In genomic region chr14:50061590-50061954, GRCm38 (mm10) we compare ENCODE assay signal across 9 mouse cellular contexts. TPM values are rescaled to one million over a fixed set of nuclear protein-coding genes. Genes with fewer than 3 reads are reported as not detected.
A peak's percentile ranks its signal among the peaks of the same experiment; 100 is the strongest.
DNase-seq lines count a peak whose midpoint lies in the region; ATAC-seq and TF ChIP-seq lines count a peak whose summit lies in the region.
"Had no signal": no experiment of that assay in that cellular context is flagged by ENCODE, and none has a peak within 500 bp of the region (broad histone marks: within the 10 kb centered on the region; RNA-seq: fewer than 3 reads in every experiment).

No protein-coding gene starts in this region.

- H3K4me1 ChIP-seq in kidney, adult 2 months (ENCODE audit: control insufficient read depth, insufficient read depth, low read length) = no peaks in the 10 kb centered on the region
- H3K4me1 ChIP-seq in ES-E14 (ENCODE audit: control insufficient read depth in 2 of 2, insufficient read depth in 2 of 2, low read length in 2 of 2, poor library complexity in 1 of 2) = no peaks in the 10 kb centered on the region
- no peaks in the 10 kb centered on the region for H3K4me1 ChIP-seq in embryonic facial prominence, embryonic 15.5 days
- H3K4me1 ChIP-seq in limb, embryonic 12.5 days (replicated peaks) = no peaks in the 10 kb centered on the region
- peaks cover 8% of the 10 kb centered on the region; the same call in 1 of the 2 replicates for H3K4me1 ChIP-seq in neural tube, embryonic 13.5 days (replicated peaks)

- no peaks in the 10 kb centered on the region for H3K36me3 ChIP-seq in kidney, adult 2 months (ENCODE audit: control insufficient read depth, insufficient read depth, low read length)
- H3K36me3 ChIP-seq in ES-E14 (ENCODE audit: control insufficient read depth, insufficient read depth, low read length, poor library complexity, severe bottlenecking) = no peaks in the 10 kb centered on the region
- H3K36me3 ChIP-seq in embryonic facial prominence, embryonic 15.5 days = no peaks in the 10 kb centered on the region
- H3K36me3 ChIP-seq in limb, embryonic 12.5 days = 0 out of 2 replicates have a peak, but pooled peaks cover 4% of the 10 kb centered on the region
- no peaks in the 10 kb centered on the region for H3K36me3 ChIP-seq in neural tube, embryonic 13.5 days

- TF ChIP-seq POLR2A in kidney, adult 2 months (IDR thresholded peaks at IDR 0.05; ENCODE audit: low read depth, low read length) = no peak

- peak overlapping the region; percentile 91 for H3K4me3 ChIP-seq in kidney, adult 2 months (ENCODE audit: insufficient read depth, low read depth, low read length)
- peak overlapping the region; percentile 80 to 82 for H3K4me3 ChIP-seq in ES-E14 (ENCODE audit: insufficient read depth in 1 of 2, low read depth in 1 of 2, low read length in 2 of 2, poor library complexity in 1 of 2, severe bottlenecking in 1 of 2)
- H3K4me3 ChIP-seq in embryonic facial prominence, embryonic 15.5 days (replicated peaks) = peak overlapping the region; percentile 74
- H3K4me3 ChIP-seq in limb, embryonic 12.5 days (replicated peaks) = peak overlapping the region; percentile 66
- H3K4me3 ChIP-seq in neural tube, embryonic 13.5 days = peak overlapping the region; percentile 83

- WGBS in kidney, adult 2 months = under 1% methylated on average over 13 of the region's 13 CpGs
- WGBS in embryonic facial prominence, embryonic 15.5 days = 0% methylated on average over 13 of the region's 13 CpGs
- WGBS in limb, embryonic 12.5 days = under 1% methylated on average over 13 of the region's 13 CpGs
- under 1% methylated on average over 13 of the region's 13 CpGs for WGBS in neural tube, embryonic 13.5 days

- no peaks in the 10 kb centered on the region for H3K9me3 ChIP-seq in ES-E14 (ENCODE audit: control insufficient read depth, insufficient read depth, low read depth, low read length)
- H3K9me3 ChIP-seq in embryonic facial prominence, embryonic 15.5 days (replicated peaks) = no peaks in the 10 kb centered on the region
- no peaks in the 10 kb centered on the region for H3K9me3 ChIP-seq in limb, embryonic 12.5 days
- H3K9me3 ChIP-seq in neural tube, embryonic 13.5 days = no peaks in the 10 kb centered on the region

- H3K4me2 ChIP-seq in embryonic facial prominence, embryonic 15.5 days (replicated peaks) = peak overlapping the region; percentile 85
- H3K4me2 ChIP-seq in limb, embryonic 12.5 days = peak overlapping the region; percentile 70
- peak overlapping the region; percentile 76 for H3K4me2 ChIP-seq in neural tube, embryonic 13.5 days

- ATAC-seq in embryonic facial prominence, embryonic 15.5 days (ENCODE audit: insufficient number of reproducible peaks, low FRiP score, low TSS enrichment, low read depth) = no peak; the same call in 1 of the 2 replicates
- ATAC-seq in limb, embryonic 12.5 days (ENCODE audit: insufficient number of reproducible peaks, insufficient read depth, low FRiP score, low TSS enrichment, low read depth) = 0 out of 2 replicates have a peak, but pooled peaks have one; percentile 41
- ATAC-seq in neural tube, embryonic 13.5 days (ENCODE audit: low read depth) = peak; percentile 57

- TF ChIP-seq CTCF in kidney, adult 2 months (conservative IDR thresholded peaks at IDR 0.05; ENCODE audit: insufficient read depth, insufficient read length, low read depth, low read length) = no peak

- in situ Hi-C loops in ES-E14 (cut with MboI; ENCODE audit: low sequenced_read_pairs in 2 of 2, unreplicated experiment in 2 of 2) = no loop called here

- H3K27me3 ChIP-seq in kidney, adult 2 months (replicated peaks; ENCODE audit: control insufficient read depth, insufficient read depth, low read length) = no peaks in the 10 kb centered on the region
- H3K27me3 ChIP-seq in embryonic facial prominence, embryonic 15.5 days = no peaks in the 10 kb centered on the region
- H3K27me3 ChIP-seq in limb, embryonic 12.5 days = no peaks in the 10 kb centered on the region
- peaks cover 15% of the 10 kb centered on the region for H3K27me3 ChIP-seq in neural tube, embryonic 13.5 days

- no peak for DNase-seq in kidney, adult 2 months
- no peak for DNase-seq in kidney, postnatal 25 days
- DNase-seq in ES-E14 (ENCODE audit: low read depth, low spot score) = no peak
- no peak for DNase-seq in adrenal gland, postnatal 10 days
- DNase-seq in urinary bladder, adult 2 months (ENCODE audit: low spot score) = no peak

- no peak overlapping the region for H3K27ac ChIP-seq in kidney, adult 2 months (ENCODE audit: insufficient read depth, low read depth, low read length)
- H3K27ac ChIP-seq in ES-E14 (ENCODE audit: insufficient read depth, low read depth, low read length, poor library complexity, severe bottlenecking) = peak overlapping the region; percentile 49
- peak overlapping the region; percentile 90 for H3K27ac ChIP-seq in embryonic facial prominence, embryonic 15.5 days (replicated peaks)
- peak overlapping the region; percentile 97 for H3K27ac ChIP-seq in limb, embryonic 12.5 days
- H3K27ac ChIP-seq in neural tube, embryonic 13.5 days (replicated peaks) = no peak overlapping the region

- peak overlapping the region; percentile 92 for H3K9ac ChIP-seq in ES-E14 (ENCODE audit: insufficient read depth, low read depth, low read length, poor library complexity, severe bottlenecking)
- peak overlapping the region; percentile 50 for H3K9ac ChIP-seq in embryonic facial prominence, embryonic 15.5 days
- peak overlapping the region; percentile 80 for H3K9ac ChIP-seq in limb, embryonic 12.5 days (replicated peaks)
- peak overlapping the region; percentile 72 for H3K9ac ChIP-seq in neural tube, embryonic 13.5 days

TF ChIP-seq in ES-E14, 5 proteins besides CTCF, POLR2A, EP300 and RAD21:
- TF ChIP-seq CHD2 (IDR thresholded peaks at IDR 0.05; ENCODE audit: low read depth, low read length) (no peak), MAFK (IDR thresholded peaks at IDR 0.05; ENCODE audit: insufficient read depth, low read depth, low read length) (no peak), ZC3H11A (IDR thresholded peaks at IDR 0.05; ENCODE audit: borderline replicate concordance, low read depth, low read length) (no peak), ZNF384 (IDR thresholded peaks at IDR 0.05; ENCODE audit: low read depth, low read length) (no peak), HCFC1 (IDR thresholded peaks at IDR 0.05; ENCODE audit: borderline replicate concordance, insufficient read depth, low read length) (no peak)
TF ChIP-seq in ES-E14: peak in this region for 0.

RNA-seq across cellular contexts. Expression of gene Olfr725, which starts 21.4 kb away (rescaled TPM):
- polyA plus RNA-seq in kidney, adult 2 months (2012; rRNA removed) = not detected in 2 replicates
- not detected in 2 replicates for total RNA-seq in ES-E14 (2012; rRNA removed)
- not detected in 2 replicates for polyA plus RNA-seq in embryonic facial prominence, embryonic 15.5 days (2015; fragmentation: Nextera tagmentation; extraction: Ambion mirVana)
- polyA plus RNA-seq in limb, embryonic 12.5 days (2016; fragmentation: Nextera tagmentation; extraction: Ambion mirVana) = not detected in 2 replicates
- polyA plus RNA-seq in neural tube, embryonic 13.5 days (2015; fragmentation: Nextera tagmentation; extraction: Ambion mirVana) = not detected in 2 replicates
- total RNA-seq in adrenal gland, postnatal 10 days (2021) = not detected
- not detected in 2 replicates for polyA plus RNA-seq in urinary bladder, adult 2 months (2012; rRNA removed)
- total RNA-seq: left cerebral cortex, postnatal 10 days had no signal

RNA-seq across cellular contexts. Expression of gene Olfr726, which starts 29.2 kb away (rescaled TPM):
- not detected in 2 replicates for polyA plus RNA-seq in kidney, adult 2 months (2012; rRNA removed)
- total RNA-seq in ES-E14 (2012; rRNA removed) = not detected in 2 replicates
- polyA plus RNA-seq in embryonic facial prominence, embryonic 15.5 days (2015; fragmentation: Nextera tagmentation; extraction: Ambion mirVana) = 0.11 TPM in 1 of 2 replicates, not detected in the other
- polyA plus RNA-seq in limb, embryonic 12.5 days (2016; fragmentation: Nextera tagmentation; extraction: Ambion mirVana) = not detected in 2 replicates
- not detected in 2 replicates for polyA plus RNA-seq in neural tube, embryonic 13.5 days (2015; fragmentation: Nextera tagmentation; extraction: Ambion mirVana)
- total RNA-seq in adrenal gland, postnatal 10 days (2021) = not detected
- not detected in 2 replicates for polyA plus RNA-seq in urinary bladder, adult 2 months (2012; rRNA removed)
- total RNA-seq: left cerebral cortex, postnatal 10 days had no signal

Comparison
In these comparisons a context has a peak if more than half of its experiments do, and no peak if none do; other contexts are left out.
1. H3K27ac ChIP-seq: peak in ES-E14 (single experiment), embryonic facial prominence, embryonic 15.5 days (single experiment) and limb, embryonic 12.5 days (single experiment); none in kidney, adult 2 months (single experiment) and neural tube, embryonic 13.5 days (single experiment).
2. Peak in every context shown above with its lines, with median percentiles within 50 percentile points of each other: H3K4me3 ChIP-seq, H3K9ac ChIP-seq and H3K4me2 ChIP-seq.